Mouse (Mus musculus) neural tube, embryonic 14.5 days (tissue): ENCODE measurements around the gene Tas2r124. TPM values are rescaled to one million over a fixed set of nuclear protein-coding genes. Genes with fewer than 3 reads are reported as not detected.

Experiments
- ATAC-seq: fragments of 200-750 bp; cut with Nextera tagmentation; 2 replicates; pipeline ENCODE4 v1.8.0; 2017; ENCODE audit warnings: low read depth, mild to moderate bottlenecking, moderate TSS enrichment, moderate library complexity
- H3K27ac ChIP-seq: fragments of 300-500 bp; sonication (generic); 2 replicates; pipeline ENCODE4 v1.5.1; 2014; ENCODE audit warnings: low read depth, mild to moderate bottlenecking, control low read depth, low read length, moderate library complexity, mixed read lengths
- H3K27me3 ChIP-seq: fragments of 300-500 bp; sonication (generic); 2 replicates; pipeline ENCODE4 v1.6.1; 2014; ENCODE audit warnings: low read length; ENCODE audit not compliant: control insufficient read depth, insufficient read depth
- H3K36me3 ChIP-seq: fragments of 300-500 bp; sonication (generic); 2 replicates; pipeline ENCODE4 v1.6.1; 2014; ENCODE audit warnings: low read length, mixed read lengths; ENCODE audit not compliant: control insufficient read depth, insufficient read depth
- H3K4me1 ChIP-seq: fragments of 300-500 bp; sonication (generic); 2 replicates; pipeline ENCODE4 v1.6.1; 2014; ENCODE audit warnings: low read length; ENCODE audit not compliant: control insufficient read depth, insufficient read depth
- H3K4me2 ChIP-seq: fragments of 300-500 bp; sonication (generic); 2 replicates; pipeline ENCODE4 v1.6.1; 2014; ENCODE audit warnings: mild to moderate bottlenecking, low read depth, low read length, control low read depth
- H3K4me3 ChIP-seq: fragments of 300-500 bp; sonication (generic); 2 replicates; pipeline ENCODE4 v1.5.1; 2014; ENCODE audit warnings: low read depth, low read length, control low read depth, mixed read lengths
- H3K9ac ChIP-seq: fragments of 300-500 bp; sonication (generic); replicated peaks from 2 replicates; pipeline ENCODE4 v1.6.1; 2014; ENCODE audit warnings: low read depth, mild to moderate bottlenecking, control low read depth, low read length, mixed read lengths
- H3K9me3 ChIP-seq: fragments of 300-500 bp; sonication (generic); 2 replicates; pipeline ENCODE4 v1.6.1; 2016; ENCODE audit warnings: low read length; ENCODE audit not compliant: control insufficient read depth
- WGBS: fragments of 180-500 bp; shearing (Covaris S2); extraction: QIAGEN DNeasy Blood & Tissue Kit; methylation state at CpG from one replicate; pipeline ENCODE4 v1.1.7; 2014; 5-methylcytosine and 5-hydroxymethylcytosine counted together
- polyA plus RNA-seq: library from polyadenylated mRNA; unstranded; fragments of >200 nt; fragmentation: Nextera tagmentation; extraction: Ambion mirVana; gene quantifications from 2 replicates; pipeline ENCODE4 v1.2.1, GENCODE M21; 2014

The Tas2r124 gene
- not detected in 2 replicates for polyA plus RNA-seq

GRCm38 (mm10) chr6:132754430-132754829 lies at the start of gene Tas2r124:
Gene Tas2r124 (plus strand): TSS chr6:132754730.
- no peak within 1 kb of the TSS for H3K4me2 ChIP-seq
- H3K27ac ChIP-seq = no peak within 1 kb of the TSS
- H3K4me1 ChIP-seq = no peaks in the 10 kb centered on the region
- no peak within 1 kb of the TSS for H3K9ac ChIP-seq
- 85% methylated on average over 1 of the region's 1 CpGs for WGBS
- H3K27me3 ChIP-seq = no peaks in the 10 kb centered on the region
- no peak for ATAC-seq
- no peaks in the 10 kb centered on the region for H3K9me3 ChIP-seq
- no peaks in the 10 kb centered on the region for H3K36me3 ChIP-seq
- H3K4me3 ChIP-seq = no peak within 1 kb of the TSS

- no peak for ATAC-seq
- Histone ChIP-seq H3K9ac (no peak within 1 kb of the TSS), H3K4me1 (no peaks in the 10 kb centered on the region), H3K27ac (no peak within 1 kb of the TSS), H3K4me3 (no peak within 1 kb of the TSS), H3K9me3 (no peaks in the 10 kb centered on the region), H3K27me3 (no peaks in the 10 kb centered on the region), H3K4me2 (no peak within 1 kb of the TSS), H3K36me3 (no peaks in the 10 kb centered on the region)
- WGBS = 86% methylated on average over 3 of the region's 3 CpGs
Observed at GRCm38 (mm10) chr6:132711828-132712227, 42.7 kb upstream of the Tas2r124 start, which contains the start of gene Tas2r122. Gene Tas2r122 (minus strand): TSS chr6:132711928.

- Histone ChIP-seq H3K27me3 (no peaks in the 10 kb centered on the region), H3K36me3 (no peaks in the 10 kb centered on the region), H3K9ac (no peak within 1 kb of the TSS), H3K4me1 (no peaks in the 10 kb centered on the region), H3K4me3 (no peak within 1 kb of the TSS), H3K4me2 (no peak within 1 kb of the TSS), H3K9me3 (no peaks in the 10 kb centered on the region), H3K27ac (no peak within 1 kb of the TSS)
- 75% methylated on average over 2 of the region's 2 CpGs for WGBS
- ATAC-seq = no peak
Observed at GRCm38 (mm10) chr6:132737935-132738334, 16.6 kb upstream of the Tas2r124 start, which contains the start of gene Tas2r115. Gene Tas2r115 (minus strand): TSS chr6:132738035.

- Histone ChIP-seq H3K27ac (no peak overlapping the region), H3K9ac (no peak overlapping the region), H3K4me2 (no peak overlapping the region), H3K4me3 (no peak overlapping the region), H3K9me3 (no peaks in the 10 kb centered on the region), H3K4me1 (no peaks in the 10 kb centered on the region), H3K27me3 (no peaks in the 10 kb centered on the region), H3K36me3 (no peaks in the 10 kb centered on the region)
- no peak for ATAC-seq
- WGBS = 89% methylated on average over 2 of the region's 2 CpGs
Observed at GRCm38 (mm10) chr6:132750206-132750605, 4.3 kb upstream of the Tas2r124 start.

- 92% methylated on average over 2 of the region's 2 CpGs for WGBS
- Histone ChIP-seq H3K9ac (no peak within 1 kb of the TSS), H3K9me3 (no peaks in the 10 kb centered on the region; the same call in 1 of the 2 replicates), H3K4me1 (no peaks in the 10 kb centered on the region), H3K27me3 (no peaks in the 10 kb centered on the region), H3K4me3 (no peak within 1 kb of the TSS), H3K27ac (no peak within 1 kb of the TSS), H3K4me2 (no peak within 1 kb of the TSS), H3K36me3 (no peaks in the 10 kb centered on the region)
- ATAC-seq = no peak
Observed at GRCm38 (mm10) chr6:132761831-132762230, 7.3 kb downstream of the Tas2r124 start, which contains the start of gene Tas2r102. Gene Tas2r102 (plus strand): TSS chr6:132762131.

GRCm38 (mm10) chr6:132778062-132778461 lies 23.5 kb downstream of the Tas2r124 start, which contains the start of gene Tas2r136:
Gene Tas2r136 (minus strand): TSS chr6:132778162.
- no peak for ATAC-seq

GRCm38 (mm10) chr6:132795393-132795792 lies 40.9 kb downstream of the Tas2r124 start:
- Histone ChIP-seq H3K36me3 (no peaks in the 10 kb centered on the region), H3K9ac (no peak overlapping the region), H3K9me3 (no peaks in the 10 kb centered on the region), H3K27ac (no peak overlapping the region), H3K4me3 (no peak overlapping the region), H3K27me3 (no peaks in the 10 kb centered on the region), H3K4me2 (no peak overlapping the region), H3K4me1 (no peaks in the 10 kb centered on the region)
- 35% methylated on average over 1 of the region's 1 CpGs for WGBS
- ATAC-seq = no peak

More at GRCm38 (mm10) chr6:132778062-132778461, 23.5 kb downstream of the Tas2r124 start, which contains the start of gene Tas2r136:
- Histone ChIP-seq H3K9me3 (no peaks in the 10 kb centered on the region), H3K27me3 (no peaks in the 10 kb centered on the region), H3K9ac (no peak within 1 kb of the TSS), H3K36me3 (no peaks in the 10 kb centered on the region), H3K27ac (no peak within 1 kb of the TSS), H3K4me2 (no peak within 1 kb of the TSS), H3K4me3 (no peak within 1 kb of the TSS), H3K4me1 (no peaks in the 10 kb centered on the region)

- no peak for ATAC-seq
Observed at GRCm38 (mm10) chr6:132802518-132802917, 48.0 kb downstream of the Tas2r124 start, which contains the start of gene Tas2r117. Gene Tas2r117 (plus strand): TSS chr6:132802818.

More at GRCm38 (mm10) chr6:132802518-132802917, 48.0 kb downstream of the Tas2r124 start, which contains the start of gene Tas2r117:
- no peaks in the 10 kb centered on the region for H3K9me3 ChIP-seq
- no peaks in the 10 kb centered on the region for H3K4me1 ChIP-seq
- WGBS = 83% methylated on average over 1 of the region's 1 CpGs
- H3K27me3 ChIP-seq = no peaks in the 10 kb centered on the region
- H3K9ac ChIP-seq = no peak within 1 kb of the TSS
- no peaks in the 10 kb centered on the region for H3K36me3 ChIP-seq
- H3K4me2 ChIP-seq = no peak within 1 kb of the TSS
- H3K4me3 ChIP-seq = no peak within 1 kb of the TSS
- no peak within 1 kb of the TSS for H3K27ac ChIP-seq
